Mouse (Mus musculus) hindbrain, embryonic 13.5 days (tissue): Measurements from ENCODE around the gene Wtap. TPM values are rescaled to one million over a fixed set of nuclear protein-coding genes. Genes with fewer than 3 reads are reported as not detected.
"Not testable (repeated sequence)": the region's sequence is repeated elsewhere in the genome, so short reads cannot be mapped to it uniquely, and the experiment has no call there.

Source experiments
- ATAC-seq: fragments of 200-750 bp; cut with Nextera tagmentation; 2 replicates; pipeline ENCODE4 v1.8.0; 2017; ENCODE audit warnings: moderate TSS enrichment; ENCODE audit not compliant: low FRiP score
- H3K27ac ChIP-seq: fragments of 300-500 bp; sonication (generic); 2 replicates; pipeline ENCODE4 v1.5.1; 2015; ENCODE audit warnings: inconsistent platforms, mild to moderate bottlenecking, moderate library complexity
- H3K27me3 ChIP-seq: fragments of 300-500 bp; sonication (generic); 2 replicates; pipeline ENCODE4 v1.6.1; 2015; ENCODE audit warnings: mild to moderate bottlenecking, inconsistent platforms
- H3K36me3 ChIP-seq: fragments of 300-500 bp; sonication (generic); 2 replicates; pipeline ENCODE4 v1.6.1; 2015; ENCODE audit warnings: mild to moderate bottlenecking, inconsistent platforms
- H3K4me1 ChIP-seq: fragments of 300-500 bp; sonication (generic); replicated peaks from 2 replicates; pipeline ENCODE4 v1.6.1; 2015; ENCODE audit warnings: inconsistent platforms
- H3K4me2 ChIP-seq: fragments of 300-500 bp; sonication (generic); 2 replicates; pipeline ENCODE4 v1.6.1; 2015; ENCODE audit warnings: inconsistent platforms, mild to moderate bottlenecking, moderate library complexity
- H3K4me3 ChIP-seq: fragments of 300-500 bp; sonication (generic); 2 replicates; pipeline ENCODE4 v1.5.1; 2015; ENCODE audit warnings: mild to moderate bottlenecking, inconsistent platforms
- H3K9ac ChIP-seq: fragments of 300-500 bp; sonication (generic); 2 replicates; pipeline ENCODE4 v1.6.1; 2015; ENCODE audit warnings: mild to moderate bottlenecking, inconsistent platforms
- H3K9me3 ChIP-seq: fragments of 300-500 bp; sonication (generic); 2 replicates; pipeline ENCODE4 v1.6.1; 2016; ENCODE audit warnings: inconsistent platforms
- WGBS: fragments of 180-500 bp; shearing (Covaris S2); methylation state at CpG from one replicate; pipeline ENCODE4 v1.1.7; 2015; 5-methylcytosine and 5-hydroxymethylcytosine counted together
- polyA plus RNA-seq: library from polyadenylated mRNA; unstranded; fragments of >200 nt; fragmentation: Nextera tagmentation; extraction: Ambion mirVana; gene quantifications from 2 replicates; pipeline ENCODE4 v1.2.1, GENCODE M21; 2015

The Wtap gene
- polyA plus RNA-seq: 136 and 140 TPM in 2 replicates

DNA sequence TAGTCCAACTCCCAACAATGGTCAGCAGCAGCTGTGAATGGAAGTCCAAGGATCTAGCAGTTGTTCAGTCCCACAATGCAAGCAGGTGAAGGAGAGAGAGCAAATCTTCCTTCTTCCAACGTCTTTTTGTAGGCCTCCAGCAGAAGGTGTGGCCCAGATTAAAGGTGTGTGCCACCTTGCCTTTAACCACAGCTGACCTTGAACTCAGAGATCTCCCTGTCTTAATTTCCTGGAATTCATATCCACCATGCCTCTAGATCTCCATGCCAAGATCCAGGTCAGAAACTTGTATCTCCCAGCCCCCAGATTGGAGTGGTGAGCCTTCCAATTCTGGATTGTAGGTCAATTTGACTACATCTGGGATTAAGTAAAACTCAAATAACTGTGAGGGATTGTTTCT is at the start of gene Wtap:
TSS of gene Wtap (minus strand) at position 101 of the 400 bp plus-strand sequence.
- peak within 1 kb of the TSS; percentile 100 for H3K9ac ChIP-seq
- H3K9me3 ChIP-seq: no peaks in the 10 kb centered on the region
- peaks cover 17% of the 10 kb centered on the region for H3K4me1 ChIP-seq
- peak within 1 kb of the TSS; percentile 100 for H3K27ac ChIP-seq
- 81% methylated on average over 1 of the region's 1 CpGs for WGBS
- H3K27me3 ChIP-seq: no peaks in the 10 kb centered on the region
- H3K4me2 ChIP-seq: peak within 1 kb of the TSS; percentile 68
- no peaks in the 10 kb centered on the region for H3K36me3 ChIP-seq
- H3K4me3 ChIP-seq: peak within 1 kb of the TSS; percentile 99
- ATAC-seq: no peak

DNA sequence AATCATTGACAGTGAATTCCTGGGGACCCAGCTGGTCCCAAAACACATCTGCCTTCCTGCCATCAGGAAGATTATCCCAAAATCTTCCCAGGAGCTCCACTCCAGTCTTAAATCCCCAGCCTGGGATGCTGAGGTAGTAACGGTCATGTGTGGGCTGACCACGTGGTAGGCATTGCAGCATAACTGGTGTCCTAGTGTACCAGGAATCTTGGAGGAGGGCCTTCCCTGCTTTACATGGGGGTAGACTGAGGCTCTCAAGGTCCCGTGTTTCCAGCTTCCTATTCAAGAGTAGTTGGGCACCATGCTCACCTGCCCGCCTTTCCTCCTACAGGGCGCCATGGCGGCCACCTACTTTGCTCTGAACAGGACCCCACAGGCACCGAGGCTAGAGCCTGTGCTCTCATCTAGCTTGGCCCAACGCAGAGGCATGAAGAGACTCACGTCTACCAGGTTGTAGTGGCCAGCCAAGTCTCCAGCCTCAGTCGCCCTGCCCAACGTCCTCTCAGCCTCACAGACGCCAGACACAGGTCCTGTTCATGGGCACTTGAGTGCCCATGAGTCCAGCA is 42.7 kb upstream of the Wtap start:
- not testable (repeated sequence) for H3K27me3 ChIP-seq, H3K4me2 ChIP-seq, H3K4me1 ChIP-seq, H3K27ac ChIP-seq, H3K9me3 ChIP-seq, H3K9ac ChIP-seq, H3K36me3 ChIP-seq, H3K4me3 ChIP-seq
- 96% methylated on average over 3 of the region's 12 CpGs for WGBS
- peak; percentile 52; the same call in 1 of the 2 replicates for ATAC-seq

DNA sequence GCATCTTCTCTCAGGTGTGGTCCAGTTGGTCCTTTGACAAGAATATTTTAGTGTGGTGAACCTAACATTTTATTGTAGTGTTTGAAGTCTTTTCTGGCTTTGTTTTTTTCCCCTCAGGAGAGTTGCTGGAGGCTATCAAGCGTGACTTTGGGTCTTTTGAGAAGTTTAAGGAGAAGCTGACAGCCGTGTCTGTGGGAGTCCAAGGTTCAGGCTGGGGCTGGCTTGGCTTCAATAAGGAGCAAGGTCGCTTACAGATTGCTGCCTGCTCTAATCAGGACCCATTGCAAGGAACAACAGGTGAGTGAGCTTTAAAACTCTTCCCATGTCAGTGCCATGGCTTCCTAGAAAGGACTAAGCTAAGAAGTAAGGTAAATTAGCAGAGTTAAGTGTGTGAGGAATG is 19.3 kb upstream of the Wtap start:
- 74% methylated on average over 3 of the region's 3 CpGs for WGBS
- peaks cover 8% of the 10 kb centered on the region for H3K4me1 ChIP-seq
- no peaks in the 10 kb centered on the region for H3K27me3 ChIP-seq
- no peak overlapping the region for H3K4me3 ChIP-seq
- no peak overlapping the region for H3K4me2 ChIP-seq
- no peak overlapping the region for H3K9ac ChIP-seq
- ATAC-seq: no peak
- no peaks in the 10 kb centered on the region for H3K9me3 ChIP-seq
- H3K36me3 ChIP-seq: peaks cover 55% of the 10 kb centered on the region
- H3K27ac ChIP-seq: no peak overlapping the region

DNA sequence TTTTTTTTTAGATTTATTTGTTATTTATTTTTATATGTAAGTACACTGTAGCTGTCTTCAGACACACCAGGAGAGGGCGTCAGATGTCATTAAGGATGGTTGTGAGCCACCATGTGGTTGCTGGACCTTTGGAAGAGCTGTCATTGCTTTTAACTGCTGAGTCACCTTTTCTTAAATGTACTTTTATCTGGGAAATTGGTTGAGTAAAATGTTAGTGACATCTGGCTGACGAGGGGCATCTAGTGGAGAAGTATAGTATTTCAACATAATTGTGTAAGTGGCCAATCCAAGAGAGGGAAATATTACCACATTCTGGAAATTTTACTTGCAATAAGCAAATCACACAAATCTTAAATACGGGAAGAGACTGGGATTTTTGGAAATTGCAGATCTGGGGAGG is 15.9 kb upstream of the Wtap start:
- H3K9ac ChIP-seq: no peak overlapping the region
- H3K4me1 ChIP-seq: peaks cover 8% of the 10 kb centered on the region
- H3K27me3 ChIP-seq: no peaks in the 10 kb centered on the region
- H3K9me3 ChIP-seq: no peaks in the 10 kb centered on the region
- ATAC-seq: no peak
- H3K27ac ChIP-seq: no peak overlapping the region
- H3K4me3 ChIP-seq: no peak overlapping the region
- no peak overlapping the region for H3K4me2 ChIP-seq
- 48% methylated on average over 3 of the region's 3 CpGs for WGBS
- H3K36me3 ChIP-seq: peaks cover 39% of the 10 kb centered on the region

DNA sequence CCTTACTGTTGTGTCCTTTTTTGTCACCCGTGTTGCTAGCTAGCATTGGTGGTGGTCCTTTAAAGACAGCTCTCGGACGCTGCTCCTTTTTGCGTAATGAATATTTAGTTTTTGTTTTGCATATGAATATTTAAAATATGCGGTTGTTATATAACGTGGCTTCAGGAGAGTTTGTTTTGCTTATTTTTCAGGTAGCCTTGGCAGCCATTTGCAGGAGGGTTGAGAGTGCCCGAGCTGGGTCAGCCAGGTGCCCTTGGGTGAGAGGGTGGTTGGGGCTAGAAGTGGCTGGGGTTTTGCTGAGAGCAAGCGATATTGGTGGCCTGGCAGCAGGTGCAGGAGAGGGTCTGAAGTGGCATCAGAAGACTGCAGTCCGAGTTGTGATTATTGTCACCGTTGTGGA is 14.6 kb upstream of the Wtap start:
- 3% methylated on average over 10 of the region's 10 CpGs for WGBS
- no peak for ATAC-seq

DNA sequence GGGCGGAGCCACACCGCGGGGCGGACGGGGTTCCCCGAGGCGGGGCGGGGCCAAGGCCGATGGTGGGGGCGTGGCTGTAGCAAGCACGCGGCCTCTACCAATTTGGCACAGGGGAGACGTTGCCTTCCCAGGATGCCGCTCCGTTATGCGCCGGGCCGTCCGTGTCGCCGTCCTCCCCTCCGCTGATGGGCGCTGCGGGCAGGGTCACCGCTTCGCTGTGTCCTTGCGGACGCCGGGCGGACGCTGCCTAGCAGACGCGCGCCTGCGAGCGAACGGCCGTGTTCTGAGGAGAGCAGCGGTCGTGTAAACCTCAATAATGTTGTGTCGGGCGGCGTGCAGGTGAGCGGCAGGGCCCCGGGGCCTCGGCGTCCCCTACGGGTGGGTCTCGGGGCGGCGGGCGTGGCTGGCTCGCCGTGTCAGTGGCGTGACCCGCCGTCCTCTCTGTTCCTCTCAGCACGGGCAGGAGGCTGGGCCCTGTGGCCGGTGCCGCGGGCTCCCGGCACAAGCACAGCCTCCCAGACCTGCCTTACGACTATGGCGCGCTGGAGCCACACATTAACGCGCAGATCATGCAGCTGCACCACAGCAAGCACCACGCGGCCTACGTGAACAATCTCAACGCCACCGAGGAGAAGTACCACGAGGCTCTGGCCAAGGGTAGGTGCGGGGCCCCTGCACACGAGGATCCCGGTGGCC is 13.9 kb upstream of the Wtap start:
- H3K9ac ChIP-seq: peak overlapping the region; percentile 87
- H3K36me3 ChIP-seq: peaks cover 20% of the 10 kb centered on the region
- whole genome bisulfite sequencing: under 1% methylated on average over 63 of the region's 76 CpGs
- H3K27ac ChIP-seq: peak overlapping the region; percentile 93
- H3K4me3 ChIP-seq: peak overlapping the region; percentile 84
- peaks cover 8% of the 10 kb centered on the region for H3K4me1 ChIP-seq
- H3K27me3 ChIP-seq: no peaks in the 10 kb centered on the region
- H3K4me2 ChIP-seq: peak overlapping the region; percentile 94
- peak; percentile 97 for ATAC-seq
- H3K9me3 ChIP-seq: no peaks in the 10 kb centered on the region

More for the DNA sequence above, 14.6 kb upstream of the Wtap start:
- H3K9ac ChIP-seq: peak overlapping the region; percentile 87
- peak overlapping the region; percentile 94 for H3K4me2 ChIP-seq
- H3K36me3 ChIP-seq: peaks cover 26% of the 10 kb centered on the region
- peak overlapping the region; percentile 84 for H3K4me3 ChIP-seq
- peak overlapping the region; percentile 93 for H3K27ac ChIP-seq
- H3K4me1 ChIP-seq: peaks cover 8% of the 10 kb centered on the region
- no peaks in the 10 kb centered on the region for H3K27me3 ChIP-seq
- H3K9me3 ChIP-seq: no peaks in the 10 kb centered on the region

DNA sequence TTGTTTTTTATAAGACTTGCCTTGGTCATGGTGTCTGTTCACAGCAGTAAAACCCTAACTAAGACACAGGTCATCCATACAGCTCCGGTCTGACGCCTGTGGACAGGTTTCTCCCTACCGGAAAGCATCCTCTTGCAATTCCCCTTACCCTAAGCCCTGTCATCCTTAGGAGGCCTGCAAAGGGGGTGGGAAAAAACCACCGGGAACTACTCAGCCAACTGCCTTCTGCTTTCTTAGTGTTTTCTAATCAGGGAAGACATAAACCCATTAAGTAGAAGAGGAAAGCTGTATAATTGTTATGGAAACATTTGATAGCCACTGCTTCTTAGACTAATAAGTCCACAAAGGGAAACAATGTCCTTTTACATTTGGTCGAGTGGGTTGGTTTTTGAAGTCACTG is 13.0 kb upstream of the Wtap start:
- WGBS: 60% methylated on average over 5 of the region's 5 CpGs
- Histone ChIP-seq H3K27ac (peak overlapping the region; percentile 93; the same call in 1 of the 2 replicates), H3K27me3 (no peaks in the 10 kb centered on the region), H3K9ac (peak overlapping the region; percentile 87; the same call in 1 of the 2 replicates), H3K36me3 (peaks cover 12% of the 10 kb centered on the region), H3K4me3 (peak overlapping the region; percentile 84), H3K4me2 (peak overlapping the region; percentile 94), H3K4me1 (peaks cover 8% of the 10 kb centered on the region), H3K9me3 (no peaks in the 10 kb centered on the region)
- ATAC-seq: no peak

DNA sequence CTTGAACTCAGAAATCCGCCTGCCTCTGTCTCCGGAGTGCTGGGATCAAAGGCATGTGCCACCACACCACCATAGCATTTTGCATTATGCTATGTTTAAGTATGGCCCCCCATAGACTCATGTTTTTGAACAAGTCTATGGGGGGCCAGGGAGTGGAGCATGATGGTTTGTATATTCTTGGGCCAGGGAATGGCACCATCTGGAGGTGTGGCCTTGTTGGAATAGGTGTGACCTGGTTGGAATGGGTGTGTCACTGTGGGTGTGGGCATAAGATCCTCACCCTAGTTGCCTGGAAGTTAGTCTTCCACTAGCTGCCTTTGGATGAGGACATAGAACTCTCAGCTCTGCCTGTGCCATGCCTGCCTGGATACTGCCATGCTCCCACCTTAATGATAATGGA is 12.6 kb upstream of the Wtap start, which contains the start of gene Sod2:
TSS of gene Sod2 (plus strand) at position 301 of the 400 bp plus-strand sequence.
- ATAC-seq, H3K4me1 ChIP-seq, H3K36me3 ChIP-seq, H3K9me3 ChIP-seq, H3K27me3 ChIP-seq: not testable (repeated sequence)
- peak within 1 kb of the TSS; percentile 94 for H3K4me2 ChIP-seq
- WGBS: 97% methylated on average over 2 of the region's 2 CpGs
- H3K9ac ChIP-seq: peak within 1 kb of the TSS; percentile 87
- peak within 1 kb of the TSS; percentile 93 for H3K27ac ChIP-seq
- H3K4me3 ChIP-seq: peak within 1 kb of the TSS; percentile 84

DNA sequence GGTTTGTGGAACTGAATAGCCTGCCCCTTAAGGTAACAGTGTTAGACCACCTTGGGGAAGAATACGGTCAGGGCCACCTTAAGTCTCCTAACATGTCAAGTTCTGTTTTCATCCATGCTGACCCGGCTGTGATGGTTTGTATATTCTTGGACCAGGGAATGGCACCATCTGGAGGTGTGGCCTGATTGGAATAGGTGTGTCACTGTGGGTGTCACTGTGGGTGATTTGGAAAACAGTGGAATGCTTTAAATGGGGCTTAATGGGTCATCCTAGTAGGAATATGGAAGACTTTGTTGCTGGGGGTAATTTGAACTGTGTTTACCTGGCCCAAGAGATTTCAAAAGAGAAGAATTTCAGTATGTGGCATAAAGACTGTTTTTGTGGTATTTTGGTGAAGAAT is 10.5 kb upstream of the Wtap start:
- H3K4me3 ChIP-seq, H3K27ac ChIP-seq, H3K4me1 ChIP-seq, H3K9ac ChIP-seq, H3K4me2 ChIP-seq, H3K9me3 ChIP-seq, H3K36me3 ChIP-seq, ATAC-seq, H3K27me3 ChIP-seq: not testable (repeated sequence)
- 83% methylated on average over 2 of the region's 2 CpGs for WGBS

DNA sequence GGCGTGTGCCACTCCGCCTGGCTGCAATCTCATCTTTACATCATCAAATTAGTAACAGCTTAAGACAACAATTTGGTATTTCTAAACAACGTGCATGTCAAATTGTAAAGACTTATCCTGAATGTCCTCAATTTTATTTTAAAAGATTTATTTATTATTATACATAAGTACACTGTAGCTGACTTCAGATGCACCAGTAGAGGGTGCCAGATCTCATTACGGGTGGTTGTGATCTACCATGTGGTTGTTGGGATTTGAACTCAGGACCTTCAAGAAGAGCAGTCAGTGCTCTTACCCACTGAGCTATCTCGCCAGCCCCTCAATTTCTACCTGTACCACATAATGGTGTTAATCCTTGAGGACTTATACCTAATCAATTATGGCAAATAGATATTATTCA is 8.3 kb upstream of the Wtap start:
- WGBS: 95% methylated on average over 5 of the region's 5 CpGs
- not testable (repeated sequence) for H3K4me3 ChIP-seq, H3K4me2 ChIP-seq, H3K9ac ChIP-seq, H3K4me1 ChIP-seq, H3K9me3 ChIP-seq, H3K27ac ChIP-seq, H3K27me3 ChIP-seq, ATAC-seq, H3K36me3 ChIP-seq

DNA sequence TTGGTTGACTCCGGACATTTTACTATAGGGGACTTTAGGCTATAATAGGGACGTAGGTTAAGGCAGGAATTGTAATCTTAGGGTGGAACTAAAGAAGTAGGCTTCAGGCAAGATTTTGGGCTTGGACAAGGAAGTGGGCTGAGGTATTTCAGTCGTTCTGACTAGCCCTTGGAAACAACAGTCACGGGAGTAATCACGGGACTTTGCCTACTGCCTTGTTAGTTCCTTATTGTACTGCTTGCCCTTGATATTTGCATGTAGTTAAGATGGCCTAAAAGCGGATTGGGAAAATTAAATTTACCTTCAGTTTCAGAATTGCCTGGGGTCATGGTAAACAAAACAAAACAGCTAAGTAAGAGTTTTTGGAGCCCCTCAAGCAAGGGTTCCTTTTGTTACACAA is 5.1 kb upstream of the Wtap start:
- Histone ChIP-seq H3K9ac (no peak overlapping the region), H3K27ac (no peak overlapping the region), H3K36me3 (no peaks in the 10 kb centered on the region), H3K4me2 (no peak overlapping the region), H3K27me3 (no peaks in the 10 kb centered on the region), H3K4me1 (no peaks in the 10 kb centered on the region), H3K9me3 (no peaks in the 10 kb centered on the region), H3K4me3 (no peak overlapping the region)
- no peak for ATAC-seq
- 84% methylated on average over 6 of the region's 6 CpGs for WGBS

DNA sequence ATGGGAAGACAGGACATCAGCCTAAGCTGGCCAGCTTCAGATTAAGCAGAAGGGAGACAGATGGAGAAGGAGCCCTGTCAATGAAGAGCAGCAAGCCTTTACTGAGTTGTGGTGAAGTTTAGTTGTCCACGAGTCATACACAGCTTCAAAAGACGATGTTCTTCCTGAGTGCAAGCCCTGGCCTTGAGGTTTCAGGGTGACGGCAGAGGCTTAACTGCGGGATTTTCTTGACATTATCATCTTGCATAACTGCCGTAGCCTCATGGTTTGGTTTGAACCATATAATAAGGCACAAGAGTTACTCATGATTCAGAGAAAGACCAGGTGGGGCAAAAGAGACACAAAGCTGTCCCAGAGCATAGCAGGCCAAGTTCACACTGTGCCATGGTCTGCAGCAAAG is 3.9 kb upstream of the Wtap start:
- Histone ChIP-seq H3K4me3 (no peak overlapping the region), H3K4me2 (no peak overlapping the region), H3K36me3 (no peaks in the 10 kb centered on the region), H3K27me3 (no peaks in the 10 kb centered on the region), H3K9me3 (no peaks in the 10 kb centered on the region), H3K27ac (no peak overlapping the region), H3K4me1 (no peaks in the 10 kb centered on the region), H3K9ac (no peak overlapping the region)
- ATAC-seq: no peak
- 91% methylated on average over 5 of the region's 5 CpGs for WGBS

DNA sequence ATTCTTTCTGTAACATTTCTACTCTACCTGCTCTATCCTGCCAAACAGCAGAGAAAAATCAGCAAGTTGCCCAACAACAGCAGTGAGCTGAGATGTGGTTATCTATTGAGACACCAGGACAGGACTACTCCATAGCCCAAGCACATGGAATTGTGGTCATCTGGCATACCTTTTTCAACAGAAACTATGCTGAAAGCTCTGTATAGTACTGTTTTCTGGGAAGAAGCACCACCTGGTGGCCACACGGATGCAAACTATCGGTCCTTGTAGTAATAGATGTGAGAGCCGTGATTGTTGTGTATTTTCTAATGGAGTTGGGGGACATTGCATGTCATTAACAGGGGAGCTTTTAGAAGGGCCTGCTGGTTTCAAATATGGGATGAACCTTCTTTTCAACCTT is 2.4 kb upstream of the Wtap start:
- no peak overlapping the region for H3K9ac ChIP-seq

More for the DNA sequence above, 2.4 kb upstream of the Wtap start:
- no peaks in the 10 kb centered on the region for H3K9me3 ChIP-seq
- no peaks in the 10 kb centered on the region for H3K27me3 ChIP-seq
- 33% methylated on average over 3 of the region's 3 CpGs for WGBS
- H3K4me1 ChIP-seq: no peaks in the 10 kb centered on the region
- ATAC-seq: no peak
- H3K36me3 ChIP-seq: no peaks in the 10 kb centered on the region
- no peak overlapping the region for H3K27ac ChIP-seq
- no peak overlapping the region for H3K4me3 ChIP-seq
- H3K4me2 ChIP-seq: no peak overlapping the region
